Mouse (Mus musculus): ENCODE results near the gene Sema4g. TPM values are rescaled to one million over a fixed set of nuclear protein-coding genes. Genes with fewer than 3 reads are reported as not detected.

Sema4g gene
- total RNA-seq, 4 experiments from 2014 or later, result 16.9 to 22.5 (median 20.0) TPM

DNA sequence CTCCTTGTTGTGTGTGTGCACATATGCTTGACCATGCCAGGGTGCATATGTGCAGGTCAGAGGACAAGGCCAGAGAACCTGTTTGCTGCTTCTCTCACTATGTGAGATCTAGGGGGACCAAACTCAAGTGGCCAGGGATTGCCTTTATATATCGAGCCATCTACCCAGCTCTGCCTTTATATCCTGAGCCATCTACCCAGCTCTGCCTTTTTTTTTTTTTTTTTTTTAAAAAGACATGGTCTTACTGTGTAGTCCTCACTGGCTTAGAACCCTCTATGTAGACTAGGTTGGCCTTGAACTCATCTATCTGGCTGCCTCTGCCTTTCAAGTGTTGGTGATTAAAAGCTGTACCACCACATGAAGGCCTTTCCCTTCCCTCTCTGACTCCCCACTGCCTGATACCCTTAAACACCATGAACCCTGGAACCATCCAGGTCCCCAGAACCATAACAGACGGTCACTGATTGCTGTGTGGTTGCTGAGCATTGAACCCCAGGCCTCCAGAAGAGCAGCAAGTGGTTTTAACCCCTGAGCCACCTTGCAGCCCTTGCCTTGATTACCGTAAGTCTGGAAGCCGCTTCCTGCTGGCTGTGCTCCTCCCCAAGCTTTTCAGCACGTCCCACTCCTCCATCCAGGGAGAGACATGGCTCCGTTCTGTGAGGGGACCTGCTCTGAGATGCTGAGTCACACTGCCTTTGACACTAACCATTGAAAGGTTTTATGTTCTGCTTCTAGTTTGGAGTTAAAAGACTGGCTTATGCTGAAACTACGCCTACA is 15.0 kb downstream of the Sema4g start:
- DNase-seq (ENCODE audit: low spot score in 2 of 2), result no peak

GRCm38 (mm10) chr19:45005444-45005843 is 16.5 kb downstream of the Sema4g start, which contains the start of gene Twnk:
Gene Twnk (plus strand): TSS chr19:45005663.
- no peak for DNase-seq (ENCODE audit: low spot score in 2 of 2)

DNA sequence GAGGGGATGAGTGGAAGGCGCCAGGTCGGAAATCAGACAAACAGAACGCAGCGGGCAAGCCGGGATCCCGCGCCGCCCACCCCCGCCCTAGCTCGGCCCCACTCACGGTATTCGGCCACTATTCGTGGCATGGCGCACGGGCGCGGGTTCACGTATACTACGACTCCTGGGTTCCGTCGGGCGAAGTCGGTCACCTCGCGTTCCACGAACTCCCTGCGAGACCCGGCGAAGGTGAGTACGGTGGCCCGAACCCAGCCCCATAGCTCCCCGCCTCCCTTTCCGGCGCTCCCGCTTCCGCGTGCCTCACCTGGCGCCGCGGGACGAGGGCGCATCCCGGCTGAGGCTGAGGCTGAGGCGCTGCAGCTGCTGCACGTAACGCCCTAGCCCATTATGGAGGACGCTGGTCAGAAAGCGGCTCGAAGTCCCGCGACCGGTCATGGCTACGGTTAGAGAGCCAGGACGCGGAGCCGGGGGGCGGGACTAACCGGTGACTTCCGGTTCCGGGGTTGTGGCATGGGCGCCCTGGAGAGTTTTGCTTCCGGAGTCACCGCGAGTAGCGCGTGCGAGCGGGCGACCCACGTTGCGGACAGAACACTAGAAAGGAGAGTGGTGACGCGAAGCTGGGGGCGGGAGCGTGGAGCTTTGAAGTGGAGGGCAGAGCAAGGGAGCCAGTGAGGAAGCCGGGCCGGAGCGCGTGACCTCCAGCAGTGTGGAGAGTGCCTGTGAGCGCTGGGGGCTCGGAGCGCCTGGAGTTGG is 17.2 kb downstream of the Sema4g start, which contains the start of gene Mrpl43:
Gene Mrpl43 (minus strand): TSS at position 486 of the 756 bp plus-strand sequence.
- peak; percentile 97 for DNase-seq (ENCODE audit: low spot score in 2 of 2)

DNA sequence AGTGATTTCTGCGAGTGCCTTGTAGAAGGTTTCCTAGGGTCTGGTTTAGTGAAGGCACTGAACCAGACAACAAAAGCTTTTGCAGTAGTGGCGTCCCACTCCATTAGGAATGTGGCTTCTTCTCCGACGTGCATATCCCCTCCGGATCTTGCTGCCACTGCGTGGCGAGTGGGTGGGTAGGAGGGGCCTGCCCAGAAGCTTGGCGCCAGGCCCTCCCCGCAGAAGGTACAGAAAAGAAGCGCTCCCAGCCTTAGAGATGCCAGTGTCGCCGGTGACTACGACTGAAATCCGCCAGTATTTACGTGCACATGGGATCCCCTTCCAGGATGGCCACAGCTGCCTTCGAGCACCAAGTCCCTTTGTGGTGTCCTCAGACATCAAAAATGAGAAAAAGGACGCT is 18.1 kb downstream of the Sema4g start:
- no peak for DNase-seq (ENCODE audit: low spot score in 2 of 2)

GRCm38 (mm10) chr19:45007425-45008191 is 18.7 kb downstream of the Sema4g start:
- no peak for DNase-seq (ENCODE audit: low spot score in 2 of 2)

GRCm38 (mm10) chr19:45010646-45011045 is 21.7 kb downstream of the Sema4g start:
- no peak for DNase-seq (ENCODE audit: low spot score in 2 of 2)

DNA sequence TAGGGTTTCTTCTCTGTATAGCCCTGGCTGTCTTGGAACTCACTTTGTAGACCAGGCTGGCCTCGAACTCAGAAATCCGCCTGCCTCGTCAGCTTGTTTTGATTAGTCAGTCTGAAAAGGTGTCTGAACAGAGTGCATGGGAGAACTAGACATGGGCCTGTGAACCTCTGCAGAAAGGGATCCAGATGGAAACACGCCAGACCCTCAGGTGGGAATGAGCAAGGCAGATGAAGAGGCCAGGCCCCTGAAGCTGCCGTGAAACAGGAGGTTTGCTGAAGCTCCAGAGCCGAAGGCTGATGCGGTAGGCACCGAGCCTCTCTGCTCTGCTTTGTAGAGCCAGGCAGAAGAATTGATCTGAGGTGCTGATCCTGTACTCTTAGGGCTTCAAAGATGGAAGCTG is 23.3 kb downstream of the Sema4g start:
- DNase-seq (ENCODE audit: low spot score in 2 of 2), result no peak

DNA sequence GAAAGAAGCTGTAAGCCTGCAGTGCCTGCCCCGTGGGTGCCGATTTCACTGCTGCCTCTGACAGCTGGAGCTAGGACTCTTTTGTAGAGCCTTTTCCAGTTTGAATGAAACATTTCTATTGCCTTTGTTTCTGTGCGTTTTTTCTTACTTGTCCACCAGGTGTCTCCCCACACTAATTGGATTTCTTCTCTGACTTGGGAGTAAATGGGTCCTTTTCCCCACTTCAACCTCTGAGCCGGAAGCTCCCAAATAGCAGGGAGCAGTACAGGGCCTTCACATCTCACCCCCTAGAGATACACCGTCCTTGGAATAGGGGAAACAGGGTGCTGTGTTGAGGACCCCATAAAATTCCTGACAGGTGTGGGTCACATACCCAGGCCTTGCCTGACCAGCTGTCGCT is 23.7 kb downstream of the Sema4g start:
- DNase-seq (ENCODE audit: low spot score in 2 of 2), result peak in 1 of 2 experiments; percentile 13

- no peak for DNase-seq (ENCODE audit: low spot score in 2 of 2)
These were observed 24.8 kb downstream of the Sema4g start for GRCm38 (mm10) chr19:45013581-45014225.

GRCm38 (mm10) chr19:45014335-45014971 is 25.6 kb downstream of the Sema4g start, which contains the start of gene Lzts2:
Gene Lzts2 (plus strand): TSS chr19:45014414.
- DNase-seq (ENCODE audit: low spot score in 2 of 2), result no peak

GRCm38 (mm10) chr19:45014981-45015402 is 26.1 kb downstream of the Sema4g start:
- peak in 1 of 2 experiments; percentile 10 for DNase-seq (ENCODE audit: low spot score in 2 of 2)

DNA sequence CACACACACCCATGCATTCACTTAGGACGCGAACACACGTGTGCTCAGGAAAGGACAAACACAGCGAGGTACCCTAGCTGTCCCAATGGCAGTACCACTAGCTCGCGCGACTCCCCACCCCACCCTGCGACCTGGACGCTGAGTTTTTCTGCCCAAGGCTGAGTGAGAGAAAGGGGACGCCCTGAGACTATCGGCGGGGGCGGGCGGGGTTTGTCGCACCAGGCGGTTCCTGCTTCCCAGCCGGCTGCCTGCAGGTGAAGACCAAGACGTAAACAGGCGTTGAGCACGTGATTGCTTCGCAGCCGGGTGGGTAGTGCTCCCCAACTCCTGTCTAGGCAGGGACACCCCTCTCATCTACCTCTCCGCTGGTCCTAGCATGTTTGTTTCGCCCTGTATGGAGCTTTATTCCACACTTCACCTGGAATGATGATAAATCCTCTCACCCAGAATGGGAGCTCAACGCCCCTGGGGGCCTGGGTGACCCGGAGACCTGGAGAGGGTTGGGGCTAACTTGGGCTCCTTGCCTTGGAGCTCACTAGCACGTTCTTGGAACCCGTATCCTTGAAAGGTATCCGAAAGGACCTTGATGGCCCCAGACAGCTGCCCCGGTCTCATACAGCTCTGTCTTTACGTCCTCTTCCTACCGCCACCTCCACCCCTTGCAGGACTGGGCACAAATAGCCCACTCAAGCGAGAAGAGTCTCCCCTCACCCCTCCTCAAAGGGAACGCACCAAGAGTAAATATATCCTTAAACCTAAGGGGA is 26.8 kb downstream of the Sema4g start:
- no peak for DNase-seq (ENCODE audit: low spot score in 2 of 2)

DNA sequence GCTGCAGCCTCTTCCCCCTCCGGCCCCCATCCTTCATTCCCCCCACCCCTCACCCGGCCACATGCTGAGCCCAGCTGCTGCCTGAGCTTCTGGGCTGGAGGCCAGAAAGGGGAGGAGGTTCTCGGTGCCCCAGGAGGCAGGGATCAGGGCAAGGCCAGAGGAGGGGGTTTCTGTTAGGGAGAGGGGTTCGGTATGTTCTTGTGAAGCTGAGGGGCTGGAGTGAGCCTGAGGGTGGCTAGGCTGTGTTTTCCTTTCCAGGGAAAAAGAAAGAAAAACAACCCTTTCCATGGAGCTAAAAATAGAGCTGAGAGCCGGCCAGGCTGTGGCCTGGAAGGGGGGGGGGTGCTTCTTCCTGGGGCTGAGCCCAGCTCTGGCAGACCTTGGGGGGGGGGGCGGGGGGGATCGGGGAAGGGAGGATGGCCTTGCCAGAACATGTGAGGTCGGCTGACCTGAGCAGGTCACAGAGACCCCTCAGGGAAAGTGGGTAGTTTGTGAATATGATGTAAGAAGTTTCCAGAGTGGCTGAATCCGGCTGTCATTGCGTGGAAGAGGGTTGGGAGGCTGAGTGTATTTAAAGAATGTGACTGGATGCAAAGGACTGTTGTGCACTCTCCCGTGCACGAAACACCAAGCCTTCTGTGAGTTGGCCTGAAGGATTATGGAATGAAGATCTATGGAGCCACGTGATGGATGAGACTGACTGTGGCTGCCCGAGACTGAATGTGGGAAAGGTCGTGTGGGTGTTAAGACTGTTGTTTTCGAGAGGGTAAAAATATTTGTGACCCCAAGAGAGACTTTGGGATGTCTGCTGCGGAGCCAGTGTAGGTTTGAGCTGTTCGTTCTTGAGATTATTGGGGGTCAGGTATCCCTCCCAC is 27.7 kb downstream of the Sema4g start:
- peak in 1 of 2 experiments; percentile 78 for DNase-seq (ENCODE audit: low spot score in 2 of 2)

DNA sequence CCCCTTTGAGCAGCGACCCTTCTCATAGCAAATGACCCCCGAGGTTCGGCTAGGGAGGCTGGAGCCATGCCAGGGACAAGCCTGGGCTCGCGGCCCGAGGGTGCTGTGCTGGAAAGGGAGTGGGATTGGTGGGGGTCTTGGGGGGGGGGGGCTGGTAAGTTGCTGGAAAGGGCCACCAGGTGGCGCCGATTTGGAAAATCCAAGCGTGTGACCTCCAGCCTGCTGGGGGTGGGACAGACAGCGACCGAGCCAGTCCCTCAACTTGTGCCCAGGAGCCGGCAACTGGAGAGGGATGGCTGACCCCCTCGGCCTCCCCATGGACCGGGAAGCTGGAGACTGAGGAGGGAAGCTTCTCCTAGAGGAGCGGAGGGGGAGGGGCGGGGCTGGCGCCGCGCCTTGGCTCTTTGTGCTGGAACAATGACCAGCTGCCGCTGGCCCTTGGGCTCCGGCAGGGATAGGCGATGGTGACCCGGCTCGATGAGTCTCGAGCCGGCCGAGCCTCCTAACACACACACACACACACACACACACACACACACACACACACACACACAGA is 28.4 kb downstream of the Sema4g start:
- peak; percentile 73 to 83 for DNase-seq (ENCODE audit: low spot score in 2 of 2)

GRCm38 (mm10) chr19:45017909-45018308 is 29.0 kb downstream of the Sema4g start:
- peak in 1 of 2 experiments; percentile 83 for DNase-seq (ENCODE audit: low spot score in 2 of 2)

DNA sequence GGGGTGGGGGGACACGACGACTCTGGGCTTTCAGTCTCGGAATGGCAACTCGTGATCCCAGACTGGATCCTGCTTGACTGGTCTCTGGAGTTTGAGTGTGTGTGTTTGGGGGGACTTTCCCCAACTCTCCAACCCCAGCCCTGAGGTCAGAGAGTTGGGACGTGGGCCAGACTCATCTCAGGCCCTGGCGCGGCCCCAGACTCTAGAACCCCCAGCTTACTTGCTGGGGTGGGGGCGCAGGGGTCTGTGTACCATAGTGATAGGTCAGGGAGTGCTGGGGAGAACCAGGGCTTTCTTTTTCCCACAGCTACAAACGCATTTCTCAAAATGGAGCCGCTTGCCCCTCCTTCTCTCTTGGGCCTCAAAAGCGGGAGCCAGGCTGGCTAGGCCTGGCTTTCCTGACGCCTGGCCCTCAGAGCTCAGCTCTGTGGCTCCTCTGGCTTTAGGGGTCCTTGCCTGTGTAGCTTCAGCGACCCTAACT is 29.5 kb downstream of the Sema4g start:
- DNase-seq (ENCODE audit: low spot score in 2 of 2), result no peak

DNA sequence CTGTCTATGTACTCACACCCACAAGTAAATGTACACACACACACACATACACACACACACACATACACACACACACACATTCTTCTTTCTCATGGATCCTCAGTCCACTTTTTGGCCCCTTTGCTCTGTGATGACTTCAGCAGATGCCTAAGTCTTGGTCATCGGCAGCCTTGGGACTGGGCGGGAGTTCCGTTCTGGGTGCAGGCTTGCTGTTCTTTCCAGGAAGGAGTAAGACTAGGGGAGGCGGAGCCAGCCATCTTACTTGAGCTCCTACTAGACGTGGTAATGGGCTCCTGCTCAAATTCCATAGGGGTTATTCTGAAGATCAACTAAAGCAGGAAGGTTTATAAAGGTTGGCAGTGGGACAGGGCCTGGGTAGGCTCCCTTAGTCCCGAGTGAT is 31.4 kb downstream of the Sema4g start:
- DNase-seq (ENCODE audit: low spot score in 2 of 2), result no peak

GRCm38 (mm10) chr19:45021362-45021761 is 32.5 kb downstream of the Sema4g start:
- no peak for DNase-seq (ENCODE audit: low spot score in 2 of 2)

Measured in left cerebral cortex, adult 8-10 months (tissue).